Mouse (Mus musculus) bone marrow, adult 2 months (tissue): ENCODE results near the gene Sept9.

Experiments used
- CTCF ChIP-seq: fragments of 200-500 bp; IDR thresholded peaks from 2 replicates; pipeline ENCODE4 v1.5.1; 2011; ENCODE audit warnings: low read length, control low read depth; ENCODE audit not compliant: control insufficient read depth, insufficient read depth
- POLR2A ChIP-seq: fragments of 200-500 bp; IDR thresholded peaks from 2 replicates; pipeline ENCODE4 v1.6.1; 2011; ENCODE audit warnings: low read depth, mild to moderate bottlenecking, control low read depth, low read length, borderline replicate concordance; ENCODE audit not compliant: control insufficient read depth

DNA sequence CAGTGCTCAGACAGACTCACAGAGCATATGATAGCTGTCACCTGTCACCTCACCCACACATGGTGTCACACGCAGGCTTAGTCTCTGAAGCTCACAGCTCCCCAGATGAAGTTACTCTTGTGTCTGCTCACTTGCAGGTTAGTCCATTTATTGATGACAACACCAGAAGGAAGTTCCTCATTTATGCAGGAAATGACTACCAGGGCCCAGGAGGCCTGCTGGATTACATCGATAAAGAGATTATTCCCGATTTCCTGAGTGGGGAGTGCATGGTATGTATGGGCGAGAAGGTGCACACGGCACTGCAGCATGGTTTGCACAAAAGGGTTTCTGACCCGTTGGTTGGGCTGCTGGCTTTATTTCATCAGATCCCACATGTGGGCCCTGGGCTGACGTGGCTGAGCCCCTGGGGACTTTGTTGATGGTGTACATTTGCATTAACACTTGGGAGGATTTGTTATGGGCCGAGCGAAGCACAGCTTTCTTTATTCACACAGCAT lies 48.9 kb upstream of the Sept9 start:
- TF ChIP-seq CTCF = no peak
- no peak for TF ChIP-seq POLR2A
